Mouse (Mus musculus) adrenal gland, adult 10 weeks (tissue): Measurements from ENCODE around the gene Olfr951. TPM values are rescaled to one million over a fixed set of nuclear protein-coding genes. Genes with fewer than 3 reads are reported as not detected.

Source experiments
- polyA plus RNA-seq: library from polyadenylated mRNA; stranded (reverse); fragments of 350-450 nt; fragmentation: Illumina TruSeq; extraction: RNeasy Lipid Tissue Mini Kit (QIAGEN cat#74804); gene quantifications from one replicate; pipeline ENCODE4 v1.2.3, GENCODE M21; 2014; ENCODE audit warnings: low read depth, low replicate concordance

Gene Olfr951
- not detected for polyA plus RNA-seq

DNA sequence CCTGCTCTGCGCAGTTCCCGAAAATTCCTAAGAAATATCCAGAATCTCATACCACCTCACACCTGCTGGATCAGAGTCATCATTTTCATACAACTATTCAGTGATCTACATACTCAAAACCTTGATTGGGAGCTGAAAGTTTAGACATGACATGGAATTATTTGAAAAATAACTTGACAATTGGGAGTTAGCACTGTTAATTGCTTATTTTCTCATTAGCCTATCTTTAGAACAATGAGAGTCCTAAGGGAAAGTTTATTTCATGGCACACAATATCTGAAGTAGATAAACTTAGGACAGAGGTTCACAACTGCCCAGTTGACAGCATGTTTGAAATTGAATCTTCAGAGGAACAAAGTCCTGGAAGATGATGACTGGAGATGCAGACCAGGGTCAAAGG lies at the start of gene Olfr951:
TSS of gene Olfr951 (plus strand) at position 301 of the 400 bp plus-strand sequence.

DNA sequence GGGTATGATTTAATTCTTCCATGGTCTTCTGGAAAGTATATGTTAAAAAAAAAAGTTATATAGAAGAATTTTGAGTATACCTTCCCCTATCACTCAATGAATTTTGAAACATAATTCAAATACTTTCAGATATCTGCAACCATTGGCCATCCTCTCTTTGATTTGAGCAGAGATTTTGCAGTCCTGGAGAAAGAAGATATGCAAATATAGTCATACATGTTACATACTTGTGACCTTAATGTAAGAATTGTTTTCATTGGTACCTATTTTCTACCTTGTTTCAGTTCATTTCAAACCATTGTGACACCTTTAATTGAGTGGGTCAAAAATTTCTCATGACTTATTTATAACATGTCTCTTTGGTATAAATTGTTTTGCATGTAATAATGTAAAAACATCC lies 39.8 kb downstream of the Olfr951 start, which contains the start of gene Olfr952:
TSS of gene Olfr952 (minus strand) at position 101 of the 400 bp plus-strand sequence.

Other genes with a start within 250 kb of the Olfr951 start
- not detected for gene Olfr943, start 221.1 kb upstream of the Olfr951 start, polyA plus RNA-seq
- not detected for gene Olfr944, start 185.5 kb upstream of the Olfr951 start, polyA plus RNA-seq
- gene Olfr1537, start 137.4 kb upstream of the Olfr951 start, polyA plus RNA-seq = not detected
- gene Olfr945, start 110.6 kb upstream of the Olfr951 start, polyA plus RNA-seq = not detected
- not detected for gene Olfr948, start 61.4 kb upstream of the Olfr951 start, polyA plus RNA-seq
- not detected for gene Olfr952, start 39.7 kb downstream of the Olfr951 start, polyA plus RNA-seq
- gene Olfr954, start 69.3 kb downstream of the Olfr951 start, polyA plus RNA-seq = not detected
- not detected for gene Olfr955, start 84.5 kb downstream of the Olfr951 start, polyA plus RNA-seq
- gene Olfr44, start 106.6 kb downstream of the Olfr951 start, polyA plus RNA-seq = not detected
- not detected for gene Olfr957, start 128.4 kb downstream of the Olfr951 start, polyA plus RNA-seq
- gene Olfr958, start 166.6 kb downstream of the Olfr951 start, polyA plus RNA-seq = not detected
- gene Olfr959, start 188.2 kb downstream of the Olfr951 start, polyA plus RNA-seq = not detected
- gene AW551984, start 217.0 kb downstream of the Olfr951 start, polyA plus RNA-seq = 27.7 TPM
- not detected for gene Olfr148, start 223.2 kb downstream of the Olfr951 start, polyA plus RNA-seq
- not detected for gene Olfr960, start 234.0 kb downstream of the Olfr951 start, polyA plus RNA-seq